Mouse (Mus musculus) CH12.LX (cell line): ENCODE data around the gene Prdx2. TPM values are rescaled to one million over a fixed set of nuclear protein-coding genes. Genes with fewer than 3 reads are reported as not detected.
A peak's percentile ranks its signal among the peaks of the same experiment; 100 is the strongest.

Experiments used
- DNase-seq: peaks from one replicate; pipeline ENCODE4 v3.0.0-alpha.2; 2013; ENCODE audit errors: extremely low read depth
- H3K27ac ChIP-seq: 2 replicates; pipeline ENCODE4 v1.5.1; 2012; ENCODE audit warnings: low read depth, mild to moderate bottlenecking, control low read depth, moderate library complexity; ENCODE audit not compliant: insufficient read depth
- H3K27me3 ChIP-seq: replicated peaks from 2 replicates; pipeline ENCODE3; 2012; ENCODE audit warnings: inconsistent platforms
- H3K36me3 ChIP-seq, 2 experiments: replicated peaks in 1 of 2; 2 replicates each; pipeline versions ENCODE3 to v1.6.1; 2012; ENCODE audit warnings: inconsistent platforms in 1 of 2, low read length in 1 of 2, mild to moderate bottlenecking in 1 of 2, mixed read lengths in 1 of 2, moderate library complexity in 1 of 2; ENCODE audit not compliant: control insufficient read depth in 1 of 2, insufficient read depth in 1 of 2
- H3K4me1 ChIP-seq, 2 experiments: 2 replicates each; pipeline ENCODE4 v1.6.1; 2012; ENCODE audit warnings: inconsistent platforms in 1 of 2, moderate library complexity in 1 of 2; ENCODE audit not compliant: insufficient read depth in 2 of 2, control insufficient read depth in 1 of 2
- H3K4me2 ChIP-seq: 2 replicates; pipeline ENCODE4 v1.6.1; 2012; ENCODE audit warnings: low read depth, mild to moderate bottlenecking, control low read depth; ENCODE audit not compliant: poor library complexity, insufficient read depth, severe bottlenecking
- H3K4me3 ChIP-seq, 3 experiments: fragments of 150-350 bp in 1 of 3; sonication (generic) in 1 of 3; replicated peaks in 1 of 3; 2 replicates each; pipeline versions ENCODE3 to v1.5.1; 2011 to 2012; ENCODE audit warnings: low read depth in 2 of 3, low read length in 2 of 3, mild to moderate bottlenecking in 2 of 3, moderate library complexity in 2 of 3, control low read depth in 1 of 3, improper control_type of control experiment in 1 of 3, inconsistent platforms in 1 of 3, mixed read lengths in 1 of 3; ENCODE audit not compliant: poor library complexity in 1 of 3
- H3K79me2 ChIP-seq: replicated peaks from 2 replicates; pipeline ENCODE4 v1.6.1; 2012; ENCODE audit warnings: mild to moderate bottlenecking, moderate library complexity; ENCODE audit not compliant: control insufficient read depth, poor library complexity, insufficient read depth, severe bottlenecking; ENCODE audit errors: extremely low read depth
- H3K9ac ChIP-seq: 2 replicates; pipeline ENCODE4 v1.6.1; 2012; ENCODE audit warnings: low read depth, mild to moderate bottlenecking, control low read depth, moderate library complexity; ENCODE audit not compliant: insufficient read depth
- H3K9me3 ChIP-seq: replicated peaks from 2 replicates; pipeline ENCODE3; 2012; ENCODE audit warnings: low read length, inconsistent platforms, mixed read lengths
- BHLHE40 ChIP-seq: IDR thresholded peaks from 2 replicates; pipeline ENCODE4 v1.6.1; 2011; ENCODE audit warnings: mild to moderate bottlenecking, low read depth, low read length, improper control_type of control experiment
- CTCF ChIP-seq, 2 experiments: IDR thresholded peaks in 1 of 2; conservative IDR thresholded peaks in 1 of 2; 2 replicates each; pipeline ENCODE4 v1.5.1; 2011 to 2012; ENCODE audit warnings: low read depth in 2 of 2, low read length in 2 of 2, improper control_type of control experiment in 1 of 2, inconsistent platforms in 1 of 2, mild to moderate bottlenecking in 1 of 2, moderate library complexity in 1 of 2
- E2F4 ChIP-seq: IDR thresholded peaks from 2 replicates; pipeline ENCODE4 v1.6.1; 2011; ENCODE audit warnings: low read depth, low read length, improper control_type of control experiment; ENCODE audit not compliant: insufficient replicate concordance
- EP300 ChIP-seq: IDR thresholded peaks from 2 replicates; pipeline ENCODE4 v1.6.1; 2011; ENCODE audit warnings: low read length, improper control_type of control experiment
- GABPA ChIP-seq: IDR thresholded peaks from 2 replicates; pipeline ENCODE4 v1.6.1; 2012; ENCODE audit warnings: low read depth, low read length, improper control_type of control experiment, inconsistent platforms; ENCODE audit not compliant: insufficient replicate concordance
- HCFC1 ChIP-seq: IDR thresholded peaks from 2 replicates; pipeline ENCODE4 v1.6.1; 2012; ENCODE audit warnings: low read depth, mild to moderate bottlenecking, inconsistent platforms, low read length, improper control_type of control experiment
- IRF4 ChIP-seq: IDR thresholded peaks from 2 replicates; pipeline ENCODE4 v1.6.1; 2014; ENCODE audit warnings: low read depth, mild to moderate bottlenecking, inconsistent platforms, low read length, improper control_type of control experiment
- JUN ChIP-seq: IDR thresholded peaks from 2 replicates; pipeline ENCODE4 v1.6.1; 2011; ENCODE audit warnings: low read depth, mild to moderate bottlenecking, low read length, improper control_type of control experiment, moderate library complexity; ENCODE audit not compliant: insufficient read depth
- JUND ChIP-seq: conservative IDR thresholded peaks from 2 replicates; pipeline ENCODE4 v1.6.1; 2011; ENCODE audit warnings: low read depth, low read length, improper control_type of control experiment
- KAT2A ChIP-seq: IDR thresholded peaks from 2 replicates; pipeline ENCODE4 v1.6.1; 2012; ENCODE audit warnings: low read length, improper control_type of control experiment, inconsistent platforms; ENCODE audit not compliant: insufficient replicate concordance
- MEF2A ChIP-seq: IDR thresholded peaks from 2 replicates; pipeline ENCODE4 v1.6.1; 2014; ENCODE audit warnings: low read depth, mild to moderate bottlenecking, inconsistent platforms, low read length, improper control_type of control experiment, borderline replicate concordance
- MYC ChIP-seq: IDR thresholded peaks from 2 replicates; pipeline ENCODE4 v1.6.1; 2011; ENCODE audit warnings: low read depth, mild to moderate bottlenecking, improper control_type of control experiment, low read length
- PAX5 ChIP-seq: IDR thresholded peaks from 2 replicates; pipeline ENCODE4 v1.6.1; 2012; ENCODE audit warnings: low read length, inconsistent platforms, mixed read lengths
- RAD21 ChIP-seq: IDR thresholded peaks from 2 replicates; pipeline ENCODE4 v1.6.1; 2011; ENCODE audit warnings: low read depth, mild to moderate bottlenecking, low read length, improper control_type of control experiment, moderate library complexity
- SIN3A ChIP-seq: IDR thresholded peaks from 2 replicates; pipeline ENCODE4 v1.6.1; 2012; ENCODE audit warnings: low read length, improper control_type of control experiment, inconsistent platforms
- SMC3 ChIP-seq: IDR thresholded peaks from 2 replicates; pipeline ENCODE4 v1.6.1; 2011; ENCODE audit warnings: low read depth, low read length, improper control_type of control experiment
- ZC3H11A ChIP-seq: IDR thresholded peaks from 2 replicates; pipeline ENCODE4 v1.6.1; 2012; ENCODE audit warnings: low read depth, mild to moderate bottlenecking, inconsistent platforms, low read length, improper control_type of control experiment
- ZMIZ1 ChIP-seq: IDR thresholded peaks from 2 replicates; pipeline ENCODE4 v1.6.1; 2012; ENCODE audit warnings: low read depth, mild to moderate bottlenecking, inconsistent platforms, low read length, improper control_type of control experiment
- ZNF384 ChIP-seq: IDR thresholded peaks from 2 replicates; pipeline ENCODE4 v1.6.1; 2012; ENCODE audit warnings: low read depth, low read length, improper control_type of control experiment, inconsistent platforms
- dilution Hi-C: fragments of 300-500 bp; cut with MboI; formaldehyde crosslinking; loops from 2 replicates; pipeline ENCODE4 v1.14.3; 2020; ENCODE audit warnings: low sequenced_read_pairs; ENCODE audit not compliant: extremely low pct_unique_long_range_greater_than_20kb, extremely low pct_ligation_motif_present
- in situ Hi-C: fragments of 300-500 bp; cut with MboI; formaldehyde crosslinking; loops from 3 replicates; pipeline ENCODE4 v1.14.3; 2019; ENCODE audit warnings: low sequenced_read_pairs, low pct_ligation_motif_present, low pct_unique_long_range_greater_than_20kb, mixed read lengths
- polyA plus RNA-seq: library from polyadenylated mRNA; unstranded; fragments of >175 nt; gene quantifications from 2 replicates; pipeline ENCODE4 v1.2.1, GENCODE M21; 2012; ENCODE audit warnings: low read depth; ENCODE audit not compliant: insufficient read length
- total RNA-seq, 2 experiments: library from RNA; depleted of rRNA; stranded (reverse); fragments of 300-350 nt in 1 of 2; fragments of >200 nt in 1 of 2; gene quantifications; 2 replicates each; pipeline ENCODE4 v1.2.3; 2012 to 2014

Prdx2 gene
- total and polyA plus RNA-seq, 3 experiments, result 158 to 232 (median 218) TPM

DNA sequence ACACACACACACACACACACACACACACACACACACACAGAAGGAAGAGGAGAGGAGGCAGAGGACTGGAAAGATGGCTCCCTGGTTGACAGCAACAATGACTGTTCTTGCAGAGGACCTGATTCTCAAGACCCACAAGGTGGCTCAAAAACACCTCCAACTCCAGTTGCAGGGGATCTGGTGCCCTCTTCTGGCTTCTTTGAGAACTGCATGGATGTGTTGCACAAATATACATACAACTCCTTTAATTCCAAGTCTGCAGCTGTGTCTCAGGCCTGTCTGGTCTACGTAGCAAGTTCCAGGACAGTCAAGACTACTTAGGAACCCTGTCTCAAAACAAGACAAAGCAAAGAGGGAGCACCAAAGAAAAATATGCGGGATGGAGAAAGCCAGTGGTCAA lies 12.6 kb upstream of the Prdx2 start:
- in situ Hi-C loops, result no loop called here
- H3K27me3 ChIP-seq, result peaks cover 11% of the 10 kb centered on the region
- no peak overlapping the region for H3K4me2 ChIP-seq

GRCm38 (mm10) chr8:84959811-84960210 lies 9.6 kb upstream of the Prdx2 start:
- in situ Hi-C loops, result no loop called here
- Histone ChIP-seq H3K27ac (no peak overlapping the region), H3K4me2 (no peak overlapping the region), H3K9me3 (no peaks in the 10 kb centered on the region), H3K79me2 (peaks cover 1% of the 10 kb centered on the region), H3K27me3 (no peaks in the 10 kb centered on the region), H3K4me3 (no peak overlapping the region), H3K9ac (no peak overlapping the region), H3K36me3 (peaks cover 37 to 74% of the 10 kb centered on the region in 2 experiments), H3K4me1 (peaks cover under 1 to 8% of the 10 kb centered on the region in 2 experiments; a peak in 3 of 4 replicates)
- dilution Hi-C loops, result no loop called here
- TF ChIP-seq MEF2A, result no peak
- no peak for TF ChIP-seq GABPA
- TF ChIP-seq EP300, result no peak
- TF ChIP-seq CTCF (conservative IDR thresholded peaks at IDR 0.05 in 1 of 2, IDR thresholded peaks at IDR 0.05 in 1 of 2; ENCODE audit: low read depth in 2 of 2, low read length in 2 of 2), result no peak
- TF ChIP-seq E2F4, result no peak
- TF ChIP-seq IRF4, result no peak
- no peak for TF ChIP-seq ZMIZ1
- no peak for TF ChIP-seq SIN3A
- no peak for TF ChIP-seq KAT2A
- TF ChIP-seq ZC3H11A, result no peak
- TF ChIP-seq PAX5, result no peak
- no peak for DNase-seq

More for the DNA sequence above, 12.6 kb upstream of the Prdx2 start:
- Histone ChIP-seq H3K27ac (no peak overlapping the region), H3K4me3 (no peak overlapping the region), H3K9ac (no peak overlapping the region), H3K79me2 (no peaks in the 10 kb centered on the region), H3K9me3 (no peaks in the 10 kb centered on the region), H3K36me3 (peaks cover 29 to 54% of the 10 kb centered on the region in 2 experiments), H3K4me1 (peaks cover 0 to 7% of the 10 kb centered on the region in 2 experiments; a peak in 2 of 4 replicates)
- TF ChIP-seq SIN3A (no peak), JUN (no peak), JUND (no peak), SMC3 (peak; percentile 66), ZNF384 (no peak), BHLHE40 (no peak), CTCF (conservative IDR thresholded peaks at IDR 0.05 in 1 of 2, IDR thresholded peaks at IDR 0.05 in 1 of 2; ENCODE audit: low read depth in 2 of 2, low read length in 2 of 2) (peak; percentile 90 to 92), MYC (no peak), HCFC1 (no peak), RAD21 (peak; percentile 74)
- DNase-seq, result peak; percentile 82
- dilution Hi-C loops, result no loop called here
